Comparison of ENCODE assay signal across 9 mouse cellular contexts in the genomic region with DNA sequence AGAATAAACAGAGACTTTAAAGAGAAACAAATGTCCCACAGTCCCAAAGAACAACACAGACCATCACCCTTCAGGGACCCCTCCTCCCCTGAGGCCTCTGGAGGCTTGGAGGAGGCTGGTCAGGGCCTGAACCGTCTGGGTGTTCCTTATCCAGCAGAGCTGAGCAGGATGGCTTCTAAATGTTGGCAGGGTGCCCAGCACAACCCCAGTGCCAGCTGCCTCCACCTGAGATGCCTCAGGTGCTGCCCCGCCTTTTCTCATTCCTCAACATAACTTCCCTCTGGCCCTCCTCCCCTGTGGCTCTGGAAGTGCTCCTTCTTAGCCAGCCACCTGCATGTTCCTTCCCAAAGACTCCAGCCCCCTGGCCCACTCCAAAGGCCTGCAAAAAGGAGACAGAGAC. TPM values are rescaled to one million over a fixed set of nuclear protein-coding genes. Genes with fewer than 3 reads are reported as not detected.
DNase-seq lines count a peak whose midpoint lies in the region; ATAC-seq and TF ChIP-seq lines count a peak whose summit lies in the region.
"Had no signal": no experiment of that assay in that cellular context is flagged by ENCODE, and none has a peak within 500 bp of the region (broad histone marks: within the 10 kb centered on the region; RNA-seq: fewer than 3 reads in every experiment).

No protein-coding gene starts in this region.

- TF ChIP-seq CTCF in stomach, postnatal 0 days (IDR thresholded peaks at IDR 0.05; ENCODE audit: low read depth), result no peak

- no peaks in the 10 kb centered on the region for H3K4me1 ChIP-seq in embryonic facial prominence, embryonic 14.5 days (ENCODE audit: control insufficient read depth, insufficient read depth, low read length)
- H3K4me1 ChIP-seq in stomach, postnatal 0 days (replicated peaks; ENCODE audit: control insufficient read depth, insufficient read depth), result no peaks in the 10 kb centered on the region

- no peak; the same call in 1 of the 2 replicates for ATAC-seq in embryonic facial prominence, embryonic 14.5 days (ENCODE audit: low read depth)
- ATAC-seq in stomach, postnatal 0 days (ENCODE audit: low FRiP score, low TSS enrichment), result 0 out of 2 replicates have a peak, but pooled peaks have one; percentile 14

- H3K27me3 ChIP-seq in embryonic facial prominence, embryonic 14.5 days (replicated peaks; ENCODE audit: control insufficient read depth, insufficient read depth, low read length), result peaks cover 23% of the 10 kb centered on the region
- H3K27me3 ChIP-seq in stomach, postnatal 0 days (ENCODE audit: control insufficient read depth, insufficient read depth, low read length), result no peaks in the 10 kb centered on the region

- no peak overlapping the region for H3K9ac ChIP-seq in embryonic facial prominence, embryonic 14.5 days (ENCODE audit: low read depth, low read length)
- no peak overlapping the region for H3K9ac ChIP-seq in stomach, postnatal 0 days (ENCODE audit: low read length)

- H3K27ac ChIP-seq in embryonic facial prominence, embryonic 14.5 days (replicated peaks; ENCODE audit: low read depth, low read length), result no peak overlapping the region
- H3K27ac ChIP-seq in stomach, postnatal 0 days (replicated peaks), result 0 out of 2 replicates have a peak overlapping the region, but pooled peaks have one; percentile 13

- no peak for TF ChIP-seq EP300 in stomach, postnatal 0 days (optimal IDR thresholded peaks at IDR 0.05)

- H3K4me2 ChIP-seq in embryonic facial prominence, embryonic 14.5 days (ENCODE audit: low read depth, low read length), result no peak overlapping the region
- H3K4me2 ChIP-seq in stomach, postnatal 0 days (replicated peaks; ENCODE audit: low read depth), result no peak overlapping the region

- WGBS in embryonic facial prominence, embryonic 14.5 days, result 31% methylated on average over 2 of the region's 2 CpGs
- WGBS in stomach, postnatal 0 days, result 44% methylated on average over 2 of the region's 2 CpGs

- DNase-seq in ovary, postnatal 14 days (ENCODE audit: low spot score), result peak; percentile 35
- no peak for DNase-seq in ovary, adult 18-20 months (ENCODE audit: low spot score)
- peak; percentile 85 for DNase-seq in embryonic facial prominence, embryonic 14.5 days (ENCODE audit: low spot score)
- DNase-seq in kidney, postnatal 4 days, result peak; percentile 71 to 82
- peak; percentile 78 for DNase-seq in stomach, postnatal 0 days (ENCODE audit: low spot score)
- no peak for DNase-seq in spleen, postnatal 36 days (ENCODE audit: low spot score in 2 of 2)
- no peak for DNase-seq in urinary bladder, postnatal 10 days (ENCODE audit: low spot score)
- DNase-seq: adrenal gland, postnatal 10 days; thymus, postnatal 36 days had no signal

- H3K9me3 ChIP-seq in embryonic facial prominence, embryonic 14.5 days (ENCODE audit: control insufficient read depth, low read length), result no peaks in the 10 kb centered on the region
- no peaks in the 10 kb centered on the region for H3K9me3 ChIP-seq in stomach, postnatal 0 days (ENCODE audit: control insufficient read depth, low read length)

- H3K36me3 ChIP-seq in embryonic facial prominence, embryonic 14.5 days (ENCODE audit: control insufficient read depth, insufficient read depth, low read length), result no peaks in the 10 kb centered on the region
- H3K36me3 ChIP-seq in stomach, postnatal 0 days (ENCODE audit: control insufficient read depth, insufficient read depth, low read length), result no peaks in the 10 kb centered on the region

- no peak overlapping the region for H3K4me3 ChIP-seq in embryonic facial prominence, embryonic 14.5 days (ENCODE audit: low read depth, low read length)
- H3K4me3 ChIP-seq in stomach, postnatal 0 days (ENCODE audit: low read depth, low read length), result no peak overlapping the region

RNA-seq across cellular contexts. Expression of a gene that starts 2.3 kb away (rescaled TPM):
- 0.76 and 1.6 TPM in 2 replicates for polyA plus RNA-seq in embryonic facial prominence, embryonic 14.5 days (2014; fragmentation: Nextera tagmentation; extraction: Ambion mirVana)
- 0.49 and 0.50 TPM in 2 replicates for polyA plus RNA-seq in stomach, postnatal 0 days (2015; fragmentation: Nextera tagmentation; extraction: Ambion mirVana)

RNA-seq across cellular contexts. Expression of a gene that starts 51.2 kb away (rescaled TPM):
- polyA plus RNA-seq in embryonic facial prominence, embryonic 14.5 days (2014; fragmentation: Nextera tagmentation; extraction: Ambion mirVana), result 2.4 and 3.4 TPM in 2 replicates
- polyA plus RNA-seq in stomach, postnatal 0 days (2015; fragmentation: Nextera tagmentation; extraction: Ambion mirVana), result 9.7 and 10.8 TPM in 2 replicates

Comparison
In these comparisons a context has a peak if more than half of its experiments do, and no peak if none do; other contexts are left out.
1. DNase-seq: peak in ovary, postnatal 14 days (single experiment), embryonic facial prominence, embryonic 14.5 days (single experiment), kidney, postnatal 4 days (2 of 2) and stomach, postnatal 0 days (single experiment); none in ovary, adult 18-20 months (single experiment), spleen, postnatal 36 days (0 of 2) and urinary bladder, postnatal 10 days (single experiment).